Mouse (Mus musculus) stomach, postnatal 0 days (tissue): Measurements from ENCODE around the gene Ankrd13b. TPM values are rescaled to one million over a fixed set of nuclear protein-coding genes. Genes with fewer than 3 reads are reported as not detected.

Experiments used
- ATAC-seq: fragments of 200-750 bp; cut with Nextera tagmentation; 2 replicates; pipeline ENCODE4 v1.8.0; 2017; ENCODE audit not compliant: low FRiP score, low TSS enrichment
- DNase-seq: peaks from one replicate; pipeline ENCODE4 v3.0.0-alpha.2; 2016; ENCODE audit warnings: low spot score
- H3K27ac ChIP-seq: fragments of 300-500 bp; sonication (generic); replicated peaks from 2 replicates; pipeline ENCODE4 v1.5.1; 2014; ENCODE audit warnings: mild to moderate bottlenecking, control low read depth
- H3K27me3 ChIP-seq: fragments of 300-500 bp; sonication (generic); 2 replicates; pipeline ENCODE4 v1.6.1; 2014; ENCODE audit warnings: low read length; ENCODE audit not compliant: control insufficient read depth, insufficient read depth
- H3K36me3 ChIP-seq: fragments of 300-500 bp; sonication (generic); 2 replicates; pipeline ENCODE4 v1.6.1; 2014; ENCODE audit warnings: low read length, mixed read lengths; ENCODE audit not compliant: control insufficient read depth, insufficient read depth
- H3K4me1 ChIP-seq: fragments of 300-500 bp; sonication (generic); replicated peaks from 2 replicates; pipeline ENCODE4 v1.6.1; 2014; ENCODE audit warnings: antibody characterized with exemption; ENCODE audit not compliant: control insufficient read depth, insufficient read depth
- H3K4me2 ChIP-seq: fragments of 300-500 bp; sonication (generic); replicated peaks from 2 replicates; pipeline ENCODE4 v1.6.1; 2014; ENCODE audit warnings: low read depth, mild to moderate bottlenecking, control low read depth, moderate library complexity
- H3K4me3 ChIP-seq: fragments of 300-500 bp; sonication (generic); 2 replicates; pipeline ENCODE4 v1.5.1; 2014; ENCODE audit warnings: low read depth, low read length, control low read depth
- H3K9ac ChIP-seq: fragments of 300-500 bp; sonication (generic); 2 replicates; pipeline ENCODE4 v1.6.1; 2014; ENCODE audit warnings: mild to moderate bottlenecking, low read length, control low read depth, mixed read lengths
- H3K9me3 ChIP-seq: fragments of 300-500 bp; sonication (generic); 2 replicates; pipeline ENCODE4 v1.6.1; 2016; ENCODE audit warnings: low read length; ENCODE audit not compliant: control insufficient read depth
- CTCF ChIP-seq: IDR thresholded peaks from 2 replicates; pipeline ENCODE4 v1.5.1; 2016; ENCODE audit warnings: antibody characterized with exemption, low read depth, mild to moderate bottlenecking, moderate library complexity
- EP300 ChIP-seq: optimal IDR thresholded peaks from 2 replicates; pipeline ENCODE3; 2016; ENCODE audit warnings: antibody characterized with exemption
- WGBS: fragments of 180-500 bp; shearing (Covaris S2); extraction: QIAGEN DNeasy Blood & Tissue Kit; methylation state at CpG from one replicate; pipeline ENCODE4 v1.1.7; 2014; 5-methylcytosine and 5-hydroxymethylcytosine counted together
- polyA plus RNA-seq: library from polyadenylated mRNA; unstranded; fragments of >200 nt; fragmentation: Nextera tagmentation; extraction: Ambion mirVana; gene quantifications from 2 replicates; pipeline ENCODE4 v1.2.1, GENCODE M21; 2015

Ankrd13b gene
- polyA plus RNA-seq, 1 experiment from 2014 or later, result 2.4 TPM

- no peak overlapping the region for H3K9ac ChIP-seq
- no peaks in the 10 kb centered on the region for H3K9me3 ChIP-seq
- peaks cover 6% of the 10 kb centered on the region; the same call in 1 of the 2 replicates for H3K36me3 ChIP-seq
- no peak for TF ChIP-seq CTCF
- TF ChIP-seq EP300, result no peak
- no peaks in the 10 kb centered on the region for H3K27me3 ChIP-seq
- no peak overlapping the region for H3K4me2 ChIP-seq
- no peak overlapping the region for H3K4me3 ChIP-seq
- 0 out of 2 replicates have a peak overlapping the region, but pooled peaks have one; percentile 4 for H3K27ac ChIP-seq
- DNase-seq, result no peak
- peaks cover 17% of the 10 kb centered on the region for H3K4me1 ChIP-seq
- ATAC-seq, result no peak
These were observed 6.0 kb upstream of the Ankrd13b start for GRCm38 (mm10) chr11:77495507-77495906.

GRCm38 (mm10) chr11:77494782-77495181 lies 5.3 kb upstream of the Ankrd13b start:
- no peak for DNase-seq
- 66% methylated on average over 6 of the region's 6 CpGs for WGBS
- Histone ChIP-seq H3K4me2 (peak overlapping the region; percentile 91), H3K27ac (0 out of 2 replicates have a peak overlapping the region, but pooled peaks have one; percentile 8), H3K4me3 (peak overlapping the region; percentile 82; the same call in 1 of the 2 replicates), H3K27me3 (no peaks in the 10 kb centered on the region), H3K4me1 (peaks cover 16% of the 10 kb centered on the region), H3K9me3 (no peaks in the 10 kb centered on the region), H3K9ac (0 out of 2 replicates have a peak overlapping the region, but pooled peaks have one; percentile 91), H3K36me3 (peaks cover under 1% of the 10 kb centered on the region; the same call in 1 of the 2 replicates)
- no peak for TF ChIP-seq CTCF
- TF ChIP-seq EP300, result no peak
- ATAC-seq, result no peak

- ATAC-seq (no peak), DNase-seq (no peak)
- Histone ChIP-seq H3K4me1 (peaks cover 16% of the 10 kb centered on the region), H3K27me3 (no peaks in the 10 kb centered on the region), H3K4me3 (peak overlapping the region; percentile 82), H3K36me3 (no peaks in the 10 kb centered on the region; the same call in 1 of the 2 replicates), H3K9me3 (no peaks in the 10 kb centered on the region), H3K27ac (peak overlapping the region; percentile 95), H3K9ac (peak overlapping the region; percentile 91), H3K4me2 (peak overlapping the region; percentile 91)
- TF ChIP-seq CTCF (no peak), EP300 (no peak)
- 26% methylated on average over 4 of the region's 4 CpGs for WGBS
These were observed 4.8 kb upstream of the Ankrd13b start for GRCm38 (mm10) chr11:77494344-77494676.

- peak within 1 kb of the TSS; percentile 95 for H3K27ac ChIP-seq
- ATAC-seq (peak; percentile 40), DNase-seq (peak; percentile 59)
- peak within 1 kb of the TSS; percentile 91 for H3K9ac ChIP-seq
- H3K4me2 ChIP-seq, result peak within 1 kb of the TSS; percentile 91
- H3K4me3 ChIP-seq, result peak within 1 kb of the TSS; percentile 82
- no peaks in the 10 kb centered on the region for H3K9me3 ChIP-seq
- H3K27me3 ChIP-seq, result no peaks in the 10 kb centered on the region
- no peaks in the 10 kb centered on the region for H3K36me3 ChIP-seq
- peaks cover 18% of the 10 kb centered on the region for H3K4me1 ChIP-seq
- peak; percentile 33; the same call in 1 of the 2 replicates for TF ChIP-seq CTCF
- no peak for TF ChIP-seq EP300
- WGBS, result under 1% methylated on average over 48 of the region's 74 CpGs
These were observed 4.2 kb upstream of the Ankrd13b start, which contains the start of gene Git1 for GRCm38 (mm10) chr11:77493512-77494343. TSS of gene Git1 (plus strand) at chr11:77493562.

GRCm38 (mm10) chr11:77492911-77493332 lies 3.4 kb upstream of the Ankrd13b start:
- Histone ChIP-seq H3K4me3 (peak overlapping the region; percentile 53), H3K36me3 (no peaks in the 10 kb centered on the region), H3K4me1 (peaks cover 19% of the 10 kb centered on the region), H3K9me3 (no peaks in the 10 kb centered on the region), H3K27me3 (no peaks in the 10 kb centered on the region), H3K4me2 (peak overlapping the region; percentile 91), H3K9ac (peak overlapping the region; percentile 91), H3K27ac (peak overlapping the region; percentile 95)
- TF ChIP-seq CTCF (peak; percentile 40; the same call in 1 of the 2 replicates), EP300 (no peak)
- ATAC-seq, result peak; percentile 78
- DNase-seq, result peak; percentile 96
- WGBS, result under 1% methylated on average over 29 of the region's 32 CpGs

GRCm38 (mm10) chr11:77492311-77492871 lies 2.9 kb upstream of the Ankrd13b start:
- Histone ChIP-seq H3K4me3 (peak overlapping the region; percentile 53), H3K4me2 (peak overlapping the region; percentile 91), H3K27me3 (no peaks in the 10 kb centered on the region), H3K27ac (peak overlapping the region; percentile 95), H3K9ac (peak overlapping the region; percentile 91), H3K36me3 (no peaks in the 10 kb centered on the region), H3K4me1 (peaks cover 16% of the 10 kb centered on the region), H3K9me3 (no peaks in the 10 kb centered on the region)
- TF ChIP-seq EP300 (no peak), CTCF (no peak)
- no peak for ATAC-seq
- DNase-seq, result no peak
- 0% methylated on average over 13 of the region's 18 CpGs for WGBS
